Mouse (Mus musculus) G1E (cell line): ENCODE data around the gene Ankrd34a. TPM values are rescaled to one million over a fixed set of nuclear protein-coding genes. Genes with fewer than 3 reads are reported as not detected.
A peak's percentile ranks its signal among the peaks of the same experiment; 100 is the strongest.

ENCODE experiments used
- ATAC-seq: 2 replicates; pipeline ENCODE4 v1.8.0; 2016; ENCODE audit warnings: mild to moderate bottlenecking; ENCODE audit not compliant: insufficient number of reproducible peaks, poor library complexity, low FRiP score, severe bottlenecking; ENCODE audit errors: extremely low read depth
- DNase-seq: peaks from one replicate; pipeline ENCODE4 v3.0.0; 2012; ENCODE audit warnings: low spot score
- H3K27me3 ChIP-seq: 2 replicates; pipeline ENCODE4 v1.6.1; 2012; ENCODE audit warnings: mild to moderate bottlenecking, low read length, inconsistent platforms; ENCODE audit not compliant: insufficient read depth
- H3K36me3 ChIP-seq: replicated peaks from 2 replicates; pipeline ENCODE3; 2012; ENCODE audit warnings: mild to moderate bottlenecking, inconsistent platforms
- H3K4me1 ChIP-seq: 2 replicates; pipeline ENCODE4 v1.6.1; 2012; ENCODE audit warnings: low read depth, low read length, inconsistent platforms, mixed read lengths; ENCODE audit not compliant: insufficient read depth
- H3K4me3 ChIP-seq: 2 replicates; pipeline ENCODE4 v1.5.1; 2012; ENCODE audit warnings: low read depth, mild to moderate bottlenecking, inconsistent platforms, low read length, moderate library complexity, mixed read lengths
- H3K9me3 ChIP-seq: replicated peaks from 2 replicates; pipeline ENCODE4 v1.6.1; 2012; ENCODE audit warnings: inconsistent platforms
- CTCF ChIP-seq: IDR thresholded peaks from 2 replicates; pipeline ENCODE4 v1.5.1; 2012; ENCODE audit warnings: low read depth, low read length, inconsistent platforms, mixed read lengths
- GATA1 ChIP-seq: IDR thresholded peaks from 2 replicates; pipeline ENCODE4 v1.6.1; 2012; ENCODE audit warnings: borderline replicate concordance, low read length, inconsistent platforms, mixed read lengths
- GATA2 ChIP-seq: IDR thresholded peaks from 2 replicates; pipeline ENCODE4 v1.6.1; 2012; ENCODE audit warnings: low read depth, low read length, inconsistent platforms, borderline replicate concordance
- POLR2AphosphoS5 ChIP-seq: IDR thresholded peaks from 2 replicates; pipeline ENCODE4 v1.6.1; 2012; ENCODE audit warnings: low read depth, low read length, inconsistent platforms; ENCODE audit not compliant: insufficient replicate concordance
- TAL1 ChIP-seq: conservative IDR thresholded peaks from 2 replicates; pipeline ENCODE4 v1.6.1; 2012; ENCODE audit warnings: low read depth, low read length, inconsistent platforms, mixed read lengths
- polyA plus RNA-seq: library from polyadenylated mRNA; stranded (reverse); fragments of >175 nt; gene quantifications from 2 replicates; pipeline ENCODE4 v1.2.3, GENCODE M21; 2012
- total RNA-seq, 2 experiments: library from RNA; stranded (forward) in 1 of 2; stranded (reverse) in 1 of 2; fragments of 200-1000 nt in 1 of 2; fragments of >200 nt in 1 of 2; fragmentation: Nextera tagmentation in 1 of 2; gene quantifications; 2 replicates each; pipeline ENCODE4 v1.2.3; 2014 to 2017

The Ankrd34a gene
- total and polyA plus RNA-seq, 3 experiments = 0.03 to 0.05 TPM; not detected in 1

DNA sequence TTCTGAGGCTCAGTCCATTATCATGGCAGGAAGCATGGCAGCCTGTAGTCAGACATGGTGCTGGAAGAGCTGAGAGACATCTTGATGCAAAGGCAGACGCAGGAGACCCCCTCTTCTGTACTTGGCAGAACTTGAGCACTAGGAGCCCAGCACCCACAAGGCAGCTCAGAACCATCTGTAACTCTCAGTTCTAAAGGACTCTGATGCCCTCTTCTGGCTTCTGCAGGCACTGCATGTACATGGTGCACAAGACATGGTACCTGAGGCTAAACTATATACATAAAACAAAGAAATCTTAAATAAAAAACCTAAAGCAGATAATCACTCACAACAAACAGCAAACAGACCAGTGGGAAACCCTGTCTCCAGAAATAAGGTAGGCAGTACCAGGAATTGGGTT lies 42.8 kb downstream of the Ankrd34a start:
- H3K4me1 ChIP-seq = peaks cover 34% of the 10 kb centered on the region
- peaks cover 73% of the 10 kb centered on the region for H3K36me3 ChIP-seq
- DNase-seq = no peak
- no peaks in the 10 kb centered on the region for H3K9me3 ChIP-seq
- TF ChIP-seq GATA2 (no peak), CTCF (peak; percentile 58)
- no peak overlapping the region for H3K4me3 ChIP-seq
- 0 out of 2 replicates have a peak, but pooled peaks have one; percentile 30 for ATAC-seq
- H3K27me3 ChIP-seq = no peaks in the 10 kb centered on the region

DNA sequence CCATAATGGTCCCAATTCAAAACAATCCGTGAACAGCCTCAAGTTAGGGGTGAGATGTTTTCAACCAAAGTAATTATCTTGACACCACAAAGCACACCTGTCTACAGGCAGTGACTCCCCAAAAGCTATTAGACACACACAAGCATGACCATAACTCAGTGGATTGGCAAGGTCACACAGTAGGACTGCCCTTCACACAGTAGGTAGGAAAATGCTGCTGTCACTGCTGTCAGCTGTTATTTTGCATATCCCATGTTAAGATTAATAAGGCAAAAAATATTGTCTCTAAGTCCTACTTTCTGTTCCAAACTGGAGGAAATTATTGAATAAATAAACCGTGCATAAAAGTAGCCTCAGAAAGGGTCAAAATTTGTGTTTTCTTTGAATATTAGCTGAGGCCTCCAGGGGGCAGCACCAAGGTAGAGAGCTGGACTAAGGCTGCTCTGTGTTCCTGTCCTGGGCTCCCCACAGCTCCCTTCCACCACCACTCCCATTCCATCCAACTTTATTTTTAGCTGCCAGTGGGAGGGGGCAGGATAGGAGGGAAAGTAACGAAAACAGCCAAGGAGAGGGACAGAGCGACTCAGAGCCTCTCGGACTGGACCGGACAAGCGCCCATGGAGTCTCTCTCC lies 48.7 kb downstream of the Ankrd34a start, which contains the start of gene Itga10:
Itga10 (plus strand) TSS at position 567 of the 632 bp plus-strand sequence.
- DNase-seq (no peak), ATAC-seq (no peak)
- Histone ChIP-seq H3K9me3 (no peaks in the 10 kb centered on the region), H3K4me3 (no peak within 1 kb of the TSS), H3K4me1 (peaks cover 10% of the 10 kb centered on the region; the same call in 1 of the 2 replicates), H3K36me3 (peaks cover 58% of the 10 kb centered on the region), H3K27me3 (no peaks in the 10 kb centered on the region)
- no peak for TF ChIP-seq GATA2
- peak; percentile 22; the same call in 1 of the 2 replicates for TF ChIP-seq CTCF
- no peak for TF ChIP-seq TAL1
- no peak for TF ChIP-seq POLR2AphosphoS5
- no peak for TF ChIP-seq GATA1

DNA sequence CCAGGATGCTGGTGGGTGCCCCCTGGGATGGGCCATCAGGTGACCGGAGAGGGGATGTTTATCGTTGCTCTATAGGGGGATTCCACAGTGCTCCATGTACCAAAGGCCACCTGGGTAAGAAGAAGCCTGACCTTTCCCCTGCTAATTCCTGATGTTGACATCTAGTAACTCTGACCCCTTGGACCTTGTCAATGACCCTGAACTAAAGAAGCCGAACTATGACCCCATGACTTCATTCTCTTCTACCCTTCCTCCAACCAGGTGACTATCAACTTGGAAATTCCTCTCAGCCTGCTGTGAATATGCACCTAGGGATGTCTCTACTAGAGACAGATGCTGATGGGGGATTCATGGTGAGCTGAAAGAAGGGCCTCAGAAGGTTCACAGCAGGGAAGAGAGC lies 50.9 kb downstream of the Ankrd34a start:
- Histone ChIP-seq H3K4me1 (peaks cover 10% of the 10 kb centered on the region; the same call in 1 of the 2 replicates), H3K36me3 (peaks cover 40% of the 10 kb centered on the region), H3K27me3 (no peaks in the 10 kb centered on the region; the same call in 1 of the 2 replicates), H3K4me3 (no peak overlapping the region), H3K9me3 (no peaks in the 10 kb centered on the region)
- DNase-seq (no peak), ATAC-seq (no peak)
- no peak for TF ChIP-seq GATA2
- TF ChIP-seq POLR2AphosphoS5 = no peak
- TF ChIP-seq GATA1 = no peak
- no peak for TF ChIP-seq TAL1
- TF ChIP-seq CTCF = no peak

Other genes starting within 250 kb of the Ankrd34a start
- not detected in 2 replicates for gene BC107364, start 144.3 kb upstream of the Ankrd34a start, total RNA-seq (2014; fragmentation: Nextera tagmentation)
- 0.27 TPM in 1 of 2 replicates, not detected in the other for gene BC107364, start 144.3 kb upstream of the Ankrd34a start, total RNA-seq (2017)
- not detected in 2 replicates for gene BC107364, start 144.3 kb upstream of the Ankrd34a start, polyA plus RNA-seq
- not detected in 2 replicates for gene Hfe2, start 71.5 kb upstream of the Ankrd34a start, total RNA-seq (2014; fragmentation: Nextera tagmentation)
- gene Hfe2, start 71.5 kb upstream of the Ankrd34a start, total RNA-seq (2017) = not detected in 2 replicates
- gene Hfe2, start 71.5 kb upstream of the Ankrd34a start, polyA plus RNA-seq = not detected in 2 replicates
- 1,322 and 1,463 TPM in 2 replicates for gene Txnip, start 38.7 kb upstream of the Ankrd34a start, total RNA-seq (2014; fragmentation: Nextera tagmentation)
- gene Txnip, start 38.7 kb upstream of the Ankrd34a start, total RNA-seq (2017) = 307 and 332 TPM in 2 replicates
- gene Txnip, start 38.7 kb upstream of the Ankrd34a start, polyA plus RNA-seq = 16.1 and 19.5 TPM in 2 replicates
- not detected in 2 replicates for gene Gm16253, start 19.7 kb upstream of the Ankrd34a start, total RNA-seq (2014; fragmentation: Nextera tagmentation)
- gene Gm16253, start 19.7 kb upstream of the Ankrd34a start, total RNA-seq (2017) = not detected in 2 replicates
- gene Gm16253, start 19.7 kb upstream of the Ankrd34a start, polyA plus RNA-seq = not detected in 2 replicates
- gene Polr3gl, start 2.5 kb upstream of the Ankrd34a start, total RNA-seq (2014; fragmentation: Nextera tagmentation) = 40.0 and 45.7 TPM in 2 replicates
- 35.4 and 40.7 TPM in 2 replicates for gene Polr3gl, start 2.5 kb upstream of the Ankrd34a start, total RNA-seq (2017)
- gene Polr3gl, start 2.5 kb upstream of the Ankrd34a start, polyA plus RNA-seq = 12.0 and 12.5 TPM in 2 replicates
- gene Lix1l, start 4.5 kb downstream of the Ankrd34a start, total RNA-seq (2014; fragmentation: Nextera tagmentation) = 1.9 and 2.4 TPM in 2 replicates
- 3.6 TPM in 2 replicates for gene Lix1l, start 4.5 kb downstream of the Ankrd34a start, total RNA-seq (2017)
- 0.41 and 0.49 TPM in 2 replicates for gene Lix1l, start 4.5 kb downstream of the Ankrd34a start, polyA plus RNA-seq
- gene Rbm8a, start 33.3 kb downstream of the Ankrd34a start, total RNA-seq (2014; fragmentation: Nextera tagmentation) = 47.6 and 56.5 TPM in 2 replicates
- gene Rbm8a, start 33.3 kb downstream of the Ankrd34a start, total RNA-seq (2017) = 40.1 and 47.4 TPM in 2 replicates
- 59.2 and 115 TPM in 2 replicates for gene Rbm8a, start 33.3 kb downstream of the Ankrd34a start, polyA plus RNA-seq
- 49.1 and 63.0 TPM in 2 replicates for gene Pex11b, start 38.7 kb downstream of the Ankrd34a start, total RNA-seq (2014; fragmentation: Nextera tagmentation)
- 23.8 and 32.2 TPM in 2 replicates for gene Pex11b, start 38.7 kb downstream of the Ankrd34a start, total RNA-seq (2017)
- 4.2 and 4.3 TPM in 2 replicates for gene Pex11b, start 38.7 kb downstream of the Ankrd34a start, polyA plus RNA-seq
- gene Gm42957, start 38.8 kb downstream of the Ankrd34a start, total RNA-seq (2014; fragmentation: Nextera tagmentation) = 0.34 and 1.7 TPM in 2 replicates
- gene Gm42957, start 38.8 kb downstream of the Ankrd34a start, total RNA-seq (2017) = 0.11 and 0.17 TPM in 2 replicates
- gene Gm42957, start 38.8 kb downstream of the Ankrd34a start, polyA plus RNA-seq = 0.06 and 0.09 TPM in 2 replicates
- 2.2 and 8.3 TPM in 2 replicates for gene Itga10, start 48.9 kb downstream of the Ankrd34a start, total RNA-seq (2014; fragmentation: Nextera tagmentation)
- gene Itga10, start 48.9 kb downstream of the Ankrd34a start, total RNA-seq (2017) = 0.29 and 0.33 TPM in 2 replicates
- gene Itga10, start 48.9 kb downstream of the Ankrd34a start, polyA plus RNA-seq = 0.10 and 0.20 TPM in 2 replicates
- gene Ankrd35, start 73.5 kb downstream of the Ankrd34a start, total RNA-seq (2014; fragmentation: Nextera tagmentation) = not detected in 2 replicates
- gene Ankrd35, start 73.5 kb downstream of the Ankrd34a start, total RNA-seq (2017) = 0.06 TPM in 1 of 2 replicates, not detected in the other
- not detected in 2 replicates for gene Ankrd35, start 73.5 kb downstream of the Ankrd34a start, polyA plus RNA-seq
- gene Pias3, start 99.7 kb downstream of the Ankrd34a start, total RNA-seq (2014; fragmentation: Nextera tagmentation) = 12.5 and 15.8 TPM in 2 replicates
- 5.5 and 7.3 TPM in 2 replicates for gene Pias3, start 99.7 kb downstream of the Ankrd34a start, total RNA-seq (2017)
- 10.6 and 12.1 TPM in 2 replicates for gene Pias3, start 99.7 kb downstream of the Ankrd34a start, polyA plus RNA-seq
- 0.68 TPM in 1 of 2 replicates, not detected in the other for gene Nudt17, start 111.9 kb downstream of the Ankrd34a start, total RNA-seq (2014; fragmentation: Nextera tagmentation)
- gene Nudt17, start 111.9 kb downstream of the Ankrd34a start, total RNA-seq (2017) = 0.22 and 0.70 TPM in 2 replicates
- gene Nudt17, start 111.9 kb downstream of the Ankrd34a start, polyA plus RNA-seq = 0.66 and 0.83 TPM in 2 replicates
- gene Polr3c, start 131.0 kb downstream of the Ankrd34a start, total RNA-seq (2014; fragmentation: Nextera tagmentation) = 79.4 and 84.4 TPM in 2 replicates
- 19.2 and 27.9 TPM in 2 replicates for gene Polr3c, start 131.0 kb downstream of the Ankrd34a start, total RNA-seq (2017)
- 7.7 and 8.9 TPM in 2 replicates for gene Polr3c, start 131.0 kb downstream of the Ankrd34a start, polyA plus RNA-seq
- gene Rnf115, start 131.0 kb downstream of the Ankrd34a start, total RNA-seq (2014; fragmentation: Nextera tagmentation) = 63.7 and 83.0 TPM in 2 replicates
- gene Rnf115, start 131.0 kb downstream of the Ankrd34a start, total RNA-seq (2017) = 79.1 and 81.7 TPM in 2 replicates
- gene Rnf115, start 131.0 kb downstream of the Ankrd34a start, polyA plus RNA-seq = 21.2 and 26.4 TPM in 2 replicates
- not detected in 2 replicates for gene Pdzk1, start 232.6 kb downstream of the Ankrd34a start, total RNA-seq (2014; fragmentation: Nextera tagmentation)
- gene Pdzk1, start 232.6 kb downstream of the Ankrd34a start, total RNA-seq (2017) = 0.05 and 0.46 TPM in 2 replicates
- 0.20 and 0.41 TPM in 2 replicates for gene Pdzk1, start 232.6 kb downstream of the Ankrd34a start, polyA plus RNA-seq
- gene Cd160, start 232.7 kb downstream of the Ankrd34a start, total RNA-seq (2014; fragmentation: Nextera tagmentation) = 0.53 and 1.0 TPM in 2 replicates
- 0.27 and 0.41 TPM in 2 replicates for gene Cd160, start 232.7 kb downstream of the Ankrd34a start, total RNA-seq (2017)
- 1.4 and 1.5 TPM in 2 replicates for gene Cd160, start 232.7 kb downstream of the Ankrd34a start, polyA plus RNA-seq